Mouse (Mus musculus): ENCODE measurements at regions not wholly inside any gene's neighbourhood (a gene's known extent, or its start where the extent isn't known, plus 50 kb on each side); places are given as distances from the start of the nearest gene placed in this dataset.
A peak's percentile ranks its signal among the peaks of the same experiment; 100 is the strongest.
"Not testable (repeated sequence)": the region's sequence is repeated elsewhere in the genome, so short reads cannot be mapped to it uniquely, and the experiment has no call there.

DNA sequence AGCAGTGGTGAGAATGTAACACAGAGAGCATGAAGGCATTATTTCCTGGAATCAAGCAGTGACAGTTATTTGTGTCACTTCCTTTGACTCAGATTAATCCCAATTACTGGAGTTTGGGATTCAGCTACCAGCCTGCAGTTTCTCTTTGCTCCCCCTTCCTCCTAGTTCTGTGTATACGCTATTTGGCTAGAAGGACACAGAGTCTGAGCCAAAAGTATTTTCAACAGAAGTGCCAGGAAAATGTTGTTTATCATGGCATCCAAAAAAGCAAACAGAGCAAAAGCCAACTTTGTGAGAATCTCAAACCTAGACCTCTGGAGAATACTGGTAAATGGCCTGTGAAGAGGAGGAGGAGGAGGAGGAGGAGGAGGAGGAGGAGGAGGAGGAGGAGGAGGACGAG is 600.4 kb downstream of the Crisp4 start:
- Histone ChIP-seq H3K4me3 (ENCODE audit: insufficient read depth, low read length) (no peak overlapping the region), H3K4me1 (ENCODE audit: control insufficient read depth, insufficient read depth, low read length) (no peaks in the 10 kb centered on the region), H3K27ac (ENCODE audit: insufficient read depth, low read length) (no peak overlapping the region)
- TF ChIP-seq CTCF (IDR thresholded peaks at IDR 0.05; ENCODE audit: borderline replicate concordance, insufficient read depth, low read length), result no peak
- no peak for TF ChIP-seq POLR2A (IDR thresholded peaks at IDR 0.05; ENCODE audit: low read depth, low read length)

DNA sequence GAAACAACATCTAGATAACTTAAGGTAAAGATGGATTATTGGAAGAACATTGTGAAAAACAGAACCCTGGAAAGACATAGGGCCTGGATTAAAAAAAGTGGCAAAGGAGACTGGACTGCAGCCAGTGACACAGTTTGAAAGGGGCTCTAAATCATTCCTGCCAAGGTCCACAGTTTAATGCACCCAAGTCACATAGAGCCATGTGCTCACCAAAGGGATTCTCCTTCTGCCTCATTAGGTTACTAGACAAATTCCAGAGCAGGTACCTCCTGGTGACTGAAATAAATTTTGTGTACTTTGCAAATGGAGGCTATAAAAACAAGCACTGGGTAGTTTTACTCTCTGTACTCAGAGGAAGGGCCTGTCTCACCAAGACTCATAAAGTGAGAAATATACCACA is 607.5 kb downstream of the Crisp4 start:
- no peak for TF ChIP-seq CTCF (IDR thresholded peaks at IDR 0.05; ENCODE audit: borderline replicate concordance, insufficient read depth, low read length)
- TF ChIP-seq POLR2A (IDR thresholded peaks at IDR 0.05; ENCODE audit: low read depth, low read length), result no peak
- H3K4me1 ChIP-seq (ENCODE audit: control insufficient read depth, insufficient read depth, low read length), result no peaks in the 10 kb centered on the region
- no peak overlapping the region for H3K4me3 ChIP-seq (ENCODE audit: insufficient read depth, low read length)
- no peak overlapping the region for H3K27ac ChIP-seq (ENCODE audit: insufficient read depth, low read length)

DNA sequence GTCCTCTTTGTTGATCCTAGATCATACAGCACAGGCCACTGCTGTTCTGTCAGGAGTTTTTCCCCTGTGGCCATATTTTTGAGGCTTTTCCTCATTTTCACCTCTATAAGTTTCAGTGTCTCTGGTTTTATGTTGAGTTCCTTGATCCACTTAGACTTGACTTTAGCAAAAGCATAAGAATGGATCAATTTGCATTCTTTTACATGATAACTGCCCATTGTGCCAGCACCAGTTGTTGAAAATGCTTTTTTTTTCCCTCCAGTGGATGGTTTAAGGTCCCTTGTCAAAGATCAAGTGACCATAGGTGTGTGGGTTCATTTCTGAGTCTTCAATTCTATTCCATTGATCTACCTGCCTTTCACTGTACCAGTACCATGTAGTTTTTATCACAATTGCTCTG is 614.4 kb downstream of the Crisp4 start:
- H3K27ac ChIP-seq (ENCODE audit: insufficient read depth, low read length); H3K4me1 ChIP-seq (ENCODE audit: control insufficient read depth, insufficient read depth, low read length); H3K4me3 ChIP-seq (ENCODE audit: insufficient read depth, low read length): not testable (repeated sequence)

DNA sequence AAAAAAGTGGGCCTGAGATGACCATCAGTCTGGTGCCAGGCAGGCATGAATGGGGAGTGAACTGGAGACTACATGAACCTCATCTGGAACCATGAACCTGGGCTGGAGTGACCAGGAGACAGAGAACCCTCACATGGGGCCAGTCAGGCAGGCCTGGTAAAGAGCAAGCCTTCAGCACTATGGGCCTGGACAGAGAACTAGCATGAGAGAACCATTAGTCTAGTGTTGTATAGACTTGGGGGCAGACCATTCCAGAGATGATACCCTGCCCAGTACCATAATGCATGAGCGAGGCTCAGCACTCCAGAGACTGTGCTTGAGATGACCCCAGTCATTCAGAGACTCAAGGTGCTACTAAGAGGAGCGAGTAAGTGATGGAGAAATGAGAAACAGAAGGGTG is 625.6 kb downstream of the Crisp4 start:
- H3K4me1 ChIP-seq (ENCODE audit: control insufficient read depth, insufficient read depth, low read length), result no peaks in the 10 kb centered on the region

DNA sequence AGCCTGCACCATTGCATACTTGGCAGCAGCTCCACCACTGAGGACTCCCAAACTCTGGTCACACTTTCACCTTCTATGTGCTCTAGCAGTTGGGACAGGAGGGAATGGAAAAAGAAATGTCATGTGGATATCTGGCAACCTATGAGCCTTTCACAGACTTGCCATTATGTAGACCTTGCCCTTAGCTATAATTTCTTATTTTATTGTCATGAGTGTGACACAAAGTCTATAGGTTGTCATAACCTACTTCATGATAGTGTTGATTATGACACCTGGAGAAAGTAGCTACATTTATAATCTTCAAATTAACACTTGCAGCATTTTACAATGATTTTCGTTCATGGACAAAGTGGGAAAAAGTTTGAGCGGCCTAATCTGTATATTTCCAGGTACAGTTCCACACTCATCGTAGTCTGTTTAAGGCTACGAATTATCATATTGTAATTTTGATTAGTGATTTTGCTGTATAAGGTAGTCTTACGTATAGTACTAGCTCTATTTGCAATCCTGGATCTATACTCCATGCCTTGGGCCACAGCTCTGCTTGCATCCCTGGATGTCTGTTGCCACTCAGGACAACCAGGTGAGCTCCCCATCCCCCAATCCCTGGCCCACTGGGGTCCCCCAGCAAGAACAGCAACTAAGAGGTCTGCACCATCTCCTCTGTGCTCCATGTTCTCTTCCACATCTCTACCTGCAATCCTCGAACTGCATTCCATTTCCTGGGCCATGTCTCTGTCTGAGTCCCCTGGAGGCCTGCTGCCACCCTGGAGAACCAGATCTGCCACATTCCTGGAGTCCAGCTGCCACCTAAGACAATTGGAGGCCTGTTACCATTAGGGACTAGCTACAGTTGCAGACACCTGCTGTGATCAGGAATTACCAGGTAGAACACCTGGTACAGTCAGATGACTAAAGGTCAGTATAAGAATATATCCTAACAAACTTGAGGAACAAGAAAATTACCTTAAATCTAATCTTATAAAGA is 639.3 kb downstream of the Crisp4 start:
- no peak overlapping the region for H3K27ac ChIP-seq (ENCODE audit: insufficient read depth, low read length)
- TF ChIP-seq POLR2A (IDR thresholded peaks at IDR 0.05; ENCODE audit: low read depth, low read length) (no peak), CTCF (IDR thresholded peaks at IDR 0.05; ENCODE audit: borderline replicate concordance, insufficient read depth, low read length) (no peak)
- no peaks in the 10 kb centered on the region for H3K4me1 ChIP-seq (ENCODE audit: control insufficient read depth, insufficient read depth, low read length)

More for the DNA sequence above, 625.6 kb downstream of the Crisp4 start:
- H3K27ac ChIP-seq (ENCODE audit: insufficient read depth, low read length), result no peak overlapping the region
- TF ChIP-seq CTCF (IDR thresholded peaks at IDR 0.05; ENCODE audit: borderline replicate concordance, insufficient read depth, low read length) (no peak), POLR2A (IDR thresholded peaks at IDR 0.05; ENCODE audit: low read depth, low read length) (no peak)
- H3K4me3 ChIP-seq (ENCODE audit: insufficient read depth, low read length), result no peak overlapping the region

DNA sequence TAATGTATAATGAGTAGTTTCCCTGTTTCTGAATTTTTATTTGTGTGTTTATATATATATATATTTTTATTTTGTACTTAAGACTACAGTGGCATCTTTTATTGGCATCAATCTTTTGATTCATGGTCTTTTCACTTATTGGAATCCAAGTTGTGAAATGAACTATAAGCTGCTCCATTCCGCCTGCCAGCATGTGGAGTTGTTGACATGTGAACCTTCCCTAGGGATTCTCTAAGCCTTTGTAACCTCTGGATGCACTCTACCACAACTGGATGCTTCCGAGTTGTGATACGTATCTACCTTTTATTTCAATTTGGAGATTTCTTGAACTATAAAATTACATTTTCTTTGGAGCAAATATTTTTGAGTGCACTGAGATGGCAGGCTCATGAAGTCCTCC is 652.1 kb downstream of the Crisp4 start:
- Histone ChIP-seq H3K27ac (ENCODE audit: insufficient read depth, low read length) (no peak overlapping the region), H3K4me3 (ENCODE audit: insufficient read depth, low read length) (no peak overlapping the region), H3K4me1 (ENCODE audit: control insufficient read depth, insufficient read depth, low read length) (peaks cover 3% of the 10 kb centered on the region)
- TF ChIP-seq CTCF (IDR thresholded peaks at IDR 0.05; ENCODE audit: borderline replicate concordance, insufficient read depth, low read length) (no peak), POLR2A (IDR thresholded peaks at IDR 0.05; ENCODE audit: low read depth, low read length) (no peak)

More for the DNA sequence above, 639.3 kb downstream of the Crisp4 start:
- no peak overlapping the region for H3K4me3 ChIP-seq (ENCODE audit: insufficient read depth, low read length)

DNA sequence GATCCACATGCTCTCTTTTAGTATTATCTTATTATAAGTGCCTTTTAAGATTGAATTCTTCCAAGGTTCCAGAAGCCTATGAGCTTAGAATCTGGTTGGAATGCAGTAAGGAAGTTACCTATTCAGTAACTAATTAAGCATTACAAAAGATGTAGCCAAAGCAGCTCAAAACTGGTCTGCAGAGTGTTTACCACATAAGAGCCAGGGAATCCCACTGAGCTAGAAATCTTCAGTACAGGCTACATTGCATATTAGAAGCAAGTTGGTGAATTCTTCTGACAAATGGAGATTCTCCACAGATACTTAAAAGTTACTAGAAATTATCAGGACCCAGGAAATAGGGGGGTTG is 655.9 kb downstream of the Crisp4 start:
- H3K4me1 ChIP-seq (ENCODE audit: control insufficient read depth, insufficient read depth, low read length); H3K4me3 ChIP-seq (ENCODE audit: insufficient read depth, low read length): not testable (repeated sequence)
- H3K27ac ChIP-seq (ENCODE audit: insufficient read depth, low read length), result peak overlapping the region; percentile 96

DNA sequence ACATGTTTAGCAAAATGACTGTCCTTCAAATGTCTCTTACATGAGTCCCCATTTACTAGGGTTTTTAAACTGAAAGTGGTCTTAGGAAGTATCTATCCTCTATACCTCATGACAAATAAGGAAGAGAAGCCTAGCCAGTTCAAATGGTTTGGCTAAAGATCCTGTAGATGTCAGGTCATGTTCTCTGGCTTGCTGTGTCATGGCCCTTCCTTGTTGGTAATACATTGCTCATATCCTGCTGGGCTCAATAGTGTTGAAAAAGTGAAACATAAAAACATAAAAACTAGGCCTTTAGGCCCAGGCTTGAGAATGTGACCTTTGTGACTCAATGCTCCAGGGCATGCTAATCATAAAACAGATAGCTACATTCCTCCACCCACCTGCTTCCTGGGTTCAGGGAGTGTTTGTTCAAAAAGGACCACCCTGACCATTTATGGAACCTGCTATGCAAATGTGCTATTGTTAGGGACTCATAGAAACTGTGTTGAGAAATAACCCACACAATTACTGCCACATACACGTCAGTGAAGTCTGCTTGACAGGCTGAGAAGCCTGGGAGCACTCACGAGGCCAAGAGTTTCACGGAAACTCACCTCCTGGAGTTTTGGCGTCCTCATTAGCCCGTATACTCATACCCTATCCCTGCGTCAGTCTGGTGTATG is 656.4 kb downstream of the Crisp4 start:
- peak overlapping the region; percentile 96 for H3K27ac ChIP-seq (ENCODE audit: insufficient read depth, low read length)
- H3K4me3 ChIP-seq (ENCODE audit: insufficient read depth, low read length); H3K4me1 ChIP-seq (ENCODE audit: control insufficient read depth, insufficient read depth, low read length): not testable (repeated sequence)

DNA sequence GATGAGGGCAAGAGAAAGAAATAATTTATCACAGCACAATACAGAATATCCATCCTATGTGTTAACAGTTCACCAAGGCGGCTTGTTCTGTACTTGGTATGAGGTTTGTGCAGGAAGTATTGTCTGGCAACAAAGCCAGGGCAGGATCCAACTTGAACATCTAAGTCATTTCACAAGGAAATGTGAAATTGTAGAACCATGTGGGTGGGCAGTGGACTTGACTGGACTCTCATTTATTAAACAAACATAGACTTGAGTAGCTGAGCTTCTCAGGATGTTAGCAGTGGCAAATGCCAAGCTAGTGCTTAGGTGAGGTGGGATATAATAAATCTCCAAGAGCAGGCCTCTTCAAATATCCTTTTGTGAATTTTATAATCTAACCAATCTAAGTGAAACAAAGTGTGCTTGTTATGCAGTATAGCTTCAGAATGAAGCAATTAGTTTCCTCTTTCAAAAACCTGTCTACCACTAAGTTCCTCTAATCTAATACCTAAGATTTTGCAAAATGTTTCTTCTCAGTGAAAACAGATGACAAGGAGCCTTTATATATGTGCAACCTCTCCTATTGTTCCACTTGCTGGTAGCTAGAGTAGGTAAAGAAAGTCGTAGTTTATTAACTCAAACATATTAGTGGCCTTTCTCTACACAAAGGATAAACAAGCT is 694.4 kb downstream of the Crisp4 start:
- no peak for TF ChIP-seq CTCF (IDR thresholded peaks at IDR 0.05; ENCODE audit: borderline replicate concordance, insufficient read depth, low read length)
- TF ChIP-seq POLR2A (IDR thresholded peaks at IDR 0.05; ENCODE audit: low read depth, low read length), result no peak
- no peak overlapping the region for H3K4me3 ChIP-seq (ENCODE audit: insufficient read depth, low read length)
- H3K4me1 ChIP-seq (ENCODE audit: control insufficient read depth, insufficient read depth, low read length), result no peaks in the 10 kb centered on the region
- H3K27ac ChIP-seq (ENCODE audit: insufficient read depth, low read length), result no peak overlapping the region

DNA sequence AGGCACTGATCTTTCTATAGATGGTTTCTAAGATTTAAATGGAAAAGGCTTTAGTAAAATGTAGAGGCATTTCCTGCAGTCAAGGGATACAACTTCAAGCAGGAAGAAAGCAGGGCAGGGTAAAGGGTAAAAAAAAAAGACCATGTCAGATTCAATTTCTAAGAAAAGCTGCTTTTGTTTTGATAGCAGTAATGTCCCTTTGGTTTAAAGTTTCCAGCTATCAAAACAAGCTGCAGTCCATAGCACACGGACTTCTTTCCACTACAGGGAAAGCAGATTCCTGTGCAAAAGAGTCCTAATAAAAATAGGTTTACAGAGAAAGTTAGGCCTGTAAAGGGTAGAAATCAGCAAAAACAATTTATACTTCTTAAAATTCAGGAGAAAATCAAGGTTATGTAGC is 695.0 kb downstream of the Crisp4 start:
- Histone ChIP-seq H3K4me3 (ENCODE audit: insufficient read depth, low read length) (no peak overlapping the region), H3K27ac (ENCODE audit: insufficient read depth, low read length) (peak overlapping the region; percentile 26; the same call in 1 of the 2 replicates), H3K4me1 (ENCODE audit: control insufficient read depth, insufficient read depth, low read length) (no peaks in the 10 kb centered on the region)
- TF ChIP-seq CTCF (IDR thresholded peaks at IDR 0.05; ENCODE audit: borderline replicate concordance, insufficient read depth, low read length), result no peak
- TF ChIP-seq POLR2A (IDR thresholded peaks at IDR 0.05; ENCODE audit: low read depth, low read length), result no peak

Data from embryonic fibroblast, embryonic 13.5 days (primary cell).